ENCODE assay signal across 31 mouse cellular contexts in the genomic region with DNA sequence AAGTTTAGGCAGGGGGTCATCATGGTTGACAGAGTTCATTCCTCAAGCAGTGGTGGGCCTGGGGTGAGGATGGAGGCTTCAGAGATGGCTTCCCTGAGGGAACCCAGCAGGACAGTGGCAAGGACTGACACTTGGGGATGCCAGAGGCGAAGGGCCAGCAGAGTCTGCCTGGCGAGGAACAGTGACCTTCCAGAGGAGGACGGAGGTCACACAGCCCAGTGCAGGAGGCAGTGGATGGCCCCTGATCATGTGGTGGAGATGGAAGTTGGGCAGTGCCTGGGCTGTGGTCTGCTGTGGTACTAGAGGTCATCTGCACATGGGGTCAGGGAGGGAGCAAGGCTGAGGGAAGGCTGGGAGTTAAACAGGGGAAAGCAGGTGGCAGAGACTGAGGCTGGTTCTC. TPM values are rescaled to one million over a fixed set of nuclear protein-coding genes. Genes with fewer than 3 reads are reported as not detected.
DNase-seq lines count a peak whose midpoint lies in the region; ATAC-seq and TF ChIP-seq lines count a peak whose summit lies in the region.
"Had no signal": no experiment of that assay in that cellular context is flagged by ENCODE, and none has a peak within 500 bp of the region (broad histone marks: within the 10 kb centered on the region; RNA-seq: fewer than 3 reads in every experiment).

No protein-coding gene starts in this region.

- WGBS in heart, postnatal 0 days, result 52% methylated on average over 3 of the region's 3 CpGs
- 56% methylated on average over 3 of the region's 3 CpGs for WGBS in heart, embryonic 11.5 days (ENCODE audit: insufficient replicate concordance)

- DNase-seq in gastrocnemius, adult 2 months, result peak; percentile 63
- DNase-seq in gastrocnemius, postnatal 14 days, result no peak
- no peak for DNase-seq in heart, postnatal 0 days (ENCODE audit: low spot score)
- DNase-seq in testis, postnatal 14 days (ENCODE audit: low spot score), result no peak
- DNase-seq: adrenal gland, postnatal 25 days; cerebellum, adult 8-10 months; cerebellum, postnatal 25 days; forebrain, postnatal 0 days; gastrocnemius, postnatal 10 days; kidney, adult 8-10 months; kidney, postnatal 10 days; layer of hippocampus, postnatal 36 days; left cerebral cortex, postnatal 4 days; liver, embryonic 13.5 days; lung, adult 18-20 months; lung, postnatal 4 days; right cerebral cortex, adult 18-20 months; spleen, adult 18-20 months; thymus, adult 2 months; thymus, postnatal 36 days had no signal

- no peak for TF ChIP-seq CTCF in gastrocnemius, adult 2 months (IDR thresholded peaks at IDR 0.05)
- no peak for TF ChIP-seq CTCF in heart, postnatal 0 days (IDR thresholded peaks at IDR 0.05; ENCODE audit: low read depth)
- TF ChIP-seq CTCF in testis, adult 2 months (IDR thresholded peaks at IDR 0.05; ENCODE audit: control insufficient read depth, insufficient read depth, insufficient replicate concordance, low read depth, low read length), result no peak

- TF ChIP-seq EP300 in heart, postnatal 0 days (IDR thresholded peaks at IDR 0.05; ENCODE audit: low read depth), result no peak

- no peak for ATAC-seq in heart, postnatal 0 days (ENCODE audit: insufficient read depth, low read depth)
- ATAC-seq in heart, embryonic 11.5 days (replicated peaks; ENCODE audit: insufficient number of reproducible peaks, low FRiP score, low TSS enrichment), result no peak
- ATAC-seq in megakaryocyte-erythroid progenitor cell, adult 5-6 weeks (replicated peaks; ENCODE audit: low FRiP score, low TSS enrichment, poor library complexity, severe bottlenecking), result no peak
- ATAC-seq: forebrain, postnatal 0 days; hindbrain, postnatal 0 days; intestine, embryonic 15.5 days; lung, postnatal 0 days had no signal

- H3K36me3 ChIP-seq in heart, postnatal 0 days (replicated peaks; ENCODE audit: control insufficient read depth, insufficient read depth, low read length), result no peaks in the 10 kb centered on the region
- no peaks in the 10 kb centered on the region for H3K36me3 ChIP-seq in heart, embryonic 11.5 days (ENCODE audit: control insufficient read depth, insufficient read depth, low read length)
- no peaks in the 10 kb centered on the region for H3K36me3 ChIP-seq in testis, adult 2 months (ENCODE audit: control insufficient read depth, insufficient read depth, low read length)
- H3K36me3 ChIP-seq: embryonic facial prominence, embryonic 12.5 days; intestine, embryonic 15.5 days; limb, embryonic 15.5 days; liver, embryonic 13.5 days; neural tube, embryonic 12.5 days had no signal

- H3K4me1 ChIP-seq in heart, postnatal 0 days (ENCODE audit: control insufficient read depth, insufficient read depth), result peaks cover 55% of the 10 kb centered on the region
- H3K4me1 ChIP-seq in heart, embryonic 11.5 days (ENCODE audit: control insufficient read depth, insufficient read depth, low read length), result peaks cover 37% of the 10 kb centered on the region
- peaks cover 3% of the 10 kb centered on the region; the same call in 1 of the 2 replicates for H3K4me1 ChIP-seq in testis, adult 2 months (ENCODE audit: control insufficient read depth, insufficient read depth, low read length)

- H3K9me3 ChIP-seq in heart, postnatal 0 days (replicated peaks; ENCODE audit: control insufficient read depth, low read length), result no peaks in the 10 kb centered on the region
- H3K9me3 ChIP-seq in heart, embryonic 11.5 days (replicated peaks; ENCODE audit: control insufficient read depth, low read length), result no peaks in the 10 kb centered on the region
- H3K9me3 ChIP-seq: embryonic facial prominence, embryonic 12.5 days; intestine, embryonic 15.5 days; limb, embryonic 15.5 days; liver, embryonic 13.5 days; neural tube, embryonic 12.5 days had no signal

- H3K9ac ChIP-seq in heart, postnatal 0 days (replicated peaks; ENCODE audit: low read depth, low read length), result no peak overlapping the region
- H3K9ac ChIP-seq in heart, embryonic 11.5 days (ENCODE audit: low read depth, low read length), result no peak overlapping the region
- H3K9ac ChIP-seq: embryonic facial prominence, embryonic 12.5 days; forebrain, postnatal 0 days; intestine, embryonic 15.5 days; limb, embryonic 15.5 days; liver, embryonic 13.5 days; neural tube, embryonic 12.5 days had no signal

- H3K27me3 ChIP-seq in heart, postnatal 0 days (ENCODE audit: control insufficient read depth, insufficient read depth, low read length), result no peaks in the 10 kb centered on the region
- H3K27me3 ChIP-seq in heart, embryonic 11.5 days (ENCODE audit: control insufficient read depth, insufficient read depth, low read length), result no peaks in the 10 kb centered on the region
- no peaks in the 10 kb centered on the region for H3K27me3 ChIP-seq in testis, adult 2 months (ENCODE audit: control insufficient read depth, insufficient read depth, low read length)
- H3K27me3 ChIP-seq: embryonic facial prominence, embryonic 12.5 days; intestine, embryonic 15.5 days; limb, embryonic 15.5 days; liver, embryonic 13.5 days; neural tube, embryonic 12.5 days had no signal

- H3K27ac ChIP-seq in gastrocnemius, adult 2 months, result peak overlapping the region; percentile 84
- peak overlapping the region; percentile 11; the same call in 1 of the 2 replicates for H3K27ac ChIP-seq in heart, postnatal 0 days (ENCODE audit: low read depth)
- no peak overlapping the region; the same call in 1 of the 2 replicates for H3K27ac ChIP-seq in heart, embryonic 11.5 days (ENCODE audit: low read depth, low read length)
- H3K27ac ChIP-seq in testis, adult 2 months (ENCODE audit: control insufficient read depth, insufficient read depth, low read depth, low read length), result no peak overlapping the region
- H3K27ac ChIP-seq: embryonic facial prominence, embryonic 12.5 days; hindbrain, postnatal 0 days; intestine, embryonic 15.5 days; limb, embryonic 15.5 days; liver, embryonic 13.5 days; neural tube, embryonic 12.5 days had no signal

- intact Hi-C loops in gastrocnemius, adult 2 months (cut with DNase I), result no loop called here
- intact Hi-C loops in gastrocnemius, postnatal 14 days (cut with DNase I; ENCODE audit: low total_unique reads), result no loop called here

- 0 out of 2 replicates have a peak, but pooled peaks have one; percentile 9 for TF ChIP-seq POLR2A in testis, adult 2 months (IDR thresholded peaks at IDR 0.05; ENCODE audit: control insufficient read depth, low read depth, low read length)

- H3K4me2 ChIP-seq in heart, postnatal 0 days (ENCODE audit: low read depth, low read length), result no peak overlapping the region
- no peak overlapping the region for H3K4me2 ChIP-seq in heart, embryonic 11.5 days
- H3K4me2 ChIP-seq: embryonic facial prominence, embryonic 12.5 days; intestine, embryonic 15.5 days; limb, embryonic 15.5 days; liver, embryonic 13.5 days; midbrain, embryonic 11.5 days; neural tube, embryonic 12.5 days had no signal

- H3K4me3 ChIP-seq in gastrocnemius, adult 2 months, result no peak overlapping the region
- H3K4me3 ChIP-seq in heart, postnatal 0 days (ENCODE audit: low read depth, low read length), result no peak overlapping the region
- no peak overlapping the region for H3K4me3 ChIP-seq in heart, embryonic 11.5 days (ENCODE audit: low read depth, low read length)
- no peak overlapping the region for H3K4me3 ChIP-seq in testis, adult 2 months (ENCODE audit: control insufficient read depth, low read depth, low read length)
- H3K4me3 ChIP-seq: embryonic facial prominence, embryonic 12.5 days; intestine, embryonic 15.5 days; limb, embryonic 15.5 days; liver, embryonic 13.5 days; myocyte; neural tube, embryonic 12.5 days had no signal

RNA-seq across cellular contexts. Expression of a gene that starts 40.6 kb away (rescaled TPM):
- total RNA-seq in gastrocnemius, adult 2 months (2021), result 10 to 100 TPM; 21.5 to 37.5 TPM
- 10 to 100 TPM; 14.1 to 15.5 TPM for total RNA-seq in gastrocnemius, postnatal 14 days (2021)
- total RNA-seq in heart, postnatal 0 days (2014; rRNA removed; ENCODE audit: low replicate concordance), result 25.5 and 29.7 TPM in 2 replicates
- 7.5 TPM in 2 replicates for polyA plus RNA-seq in heart, postnatal 0 days (2015; fragmentation: Nextera tagmentation; extraction: Ambion mirVana)
- 11.2 and 11.8 TPM in 2 replicates for polyA plus RNA-seq in heart, embryonic 11.5 days (2014; fragmentation: Nextera tagmentation; extraction: Ambion mirVana)
- 3.8 and 5.1 TPM in 2 replicates for polyA plus RNA-seq in testis, adult 2 months (2012; rRNA removed)
- total RNA-seq in megakaryocyte-erythroid progenitor cell, adult 5-6 weeks (2014; fragmentation: Nextera tagmentation), result 7.1 and 9.0 TPM in 2 replicates
- 6.2 and 10.3 TPM in 2 replicates for total RNA-seq in megakaryocyte-erythroid progenitor cell, adult 5-6 weeks (2017)

RNA-seq across cellular contexts. Expression of a gene that starts 49.9 kb away (rescaled TPM):
- total RNA-seq in gastrocnemius, adult 2 months (2021), result 100 to 1,000 TPM; 236 to 647 TPM
- 100 to 1,000 TPM; 179 to 214 TPM for total RNA-seq in gastrocnemius, postnatal 14 days (2021)
- total RNA-seq in heart, postnatal 0 days (2014; rRNA removed; ENCODE audit: low replicate concordance), result 3,422 and 3,660 TPM in 2 replicates
- 2,757 and 2,826 TPM in 2 replicates for polyA plus RNA-seq in heart, postnatal 0 days (2015; fragmentation: Nextera tagmentation; extraction: Ambion mirVana)
- polyA plus RNA-seq in heart, embryonic 11.5 days (2014; fragmentation: Nextera tagmentation; extraction: Ambion mirVana), result 1,200 and 1,395 TPM in 2 replicates
- polyA plus RNA-seq in testis, adult 2 months (2012; rRNA removed), result 9.6 and 11.2 TPM in 2 replicates
- total RNA-seq in megakaryocyte-erythroid progenitor cell, adult 5-6 weeks (2014; fragmentation: Nextera tagmentation), result 80.7 and 102 TPM in 2 replicates
- 117 and 132 TPM in 2 replicates for total RNA-seq in megakaryocyte-erythroid progenitor cell, adult 5-6 weeks (2017)

Comparison
In these comparisons a context has a peak if more than half of its experiments do, and no peak if none do; other contexts are left out.
1. H3K27ac ChIP-seq: peak in gastrocnemius, adult 2 months (single experiment) and heart, postnatal 0 days (single experiment); none in heart, embryonic 11.5 days (single experiment) and testis, adult 2 months (single experiment).